Mouse (Mus musculus): ENCODE measurements around the gene Ky. TPM values are rescaled to one million over a fixed set of nuclear protein-coding genes. Genes with fewer than 3 reads are reported as not detected.

Gene Ky
- polyA plus RNA-seq, 3 experiments from 2014 or later, result 0.11 to 0.12 TPM; not detected in 1

- no peak for ATAC-seq
Observed at GRCm38 (mm10) chr9:102553781-102554180, 48.2 kb downstream of the Ky start.

- ATAC-seq, result no peak
Observed at GRCm38 (mm10) chr9:102558463-102558862, 52.9 kb downstream of the Ky start.

- no peak for ATAC-seq
Observed at GRCm38 (mm10) chr9:102572888-102573287, 67.3 kb downstream of the Ky start.

- ATAC-seq, result peak; percentile 82
Observed at GRCm38 (mm10) chr9:102577480-102577879, 71.9 kb downstream of the Ky start.

- no peak for ATAC-seq
Observed at GRCm38 (mm10) chr9:102581921-102582469, 76.4 kb downstream of the Ky start.

GRCm38 (mm10) chr9:102587347-102587746 lies 81.8 kb downstream of the Ky start:
- peak; percentile 38 for ATAC-seq

- no peak for ATAC-seq
Observed at GRCm38 (mm10) chr9:102594667-102595393, 89.3 kb downstream of the Ky start.

Other genes starting within 250 kb of the Ky start
- not detected for gene Ephb1, start 151.1 kb upstream of the Ky start, polyA plus RNA-seq (2017; shearing (Covaris generic))
- 100 to 1,000 TPM; 106 to 147 (median 129) TPM for gene Anapc13, start 120.5 kb downstream of the Ky start, polyA plus RNA-seq (2017; shearing (Covaris generic))
- gene Cep63, start 120.8 kb downstream of the Ky start, polyA plus RNA-seq (2017; shearing (Covaris generic)), result 10 to 100 TPM; 38.9 to 61.0 (median 49.9) TPM
- under 1 TPM in 1 of 3 experiments, not detected in 2; 0.21 TPM for gene Amotl2, start 210.9 kb downstream of the Ky start, polyA plus RNA-seq (2017; shearing (Covaris generic))